Mouse (Mus musculus) brain, embryonic 14.5 days (tissue): ENCODE data around the gene Nek3. TPM values are rescaled to one million over a fixed set of nuclear protein-coding genes. Genes with fewer than 3 reads are reported as not detected.
A peak's percentile ranks its signal among the peaks of the same experiment; 100 is the strongest.

Experiments
- DNase-seq: peaks from one replicate; pipeline ENCODE4 v3.0.0-alpha.2; 2011; ENCODE audit warnings: low read depth
- CTCF ChIP-seq: fragments of 200-500 bp; IDR thresholded peaks from 2 replicates; pipeline ENCODE4 v1.5.1; 2012; ENCODE audit warnings: inconsistent platforms, mild to moderate bottlenecking, moderate library complexity, borderline replicate concordance; ENCODE audit not compliant: insufficient read depth, insufficient read length; ENCODE audit errors: extremely low read depth
- POLR2A ChIP-seq: fragments of 200-500 bp; IDR thresholded peaks from 2 replicates; pipeline ENCODE4 v1.6.1; 2012; ENCODE audit warnings: mild to moderate bottlenecking, inconsistent platforms, borderline replicate concordance; ENCODE audit not compliant: poor library complexity, insufficient read depth, insufficient read length, severe bottlenecking; ENCODE audit errors: extremely low read depth
- polyA plus RNA-seq: library from polyadenylated mRNA; depleted of rRNA; stranded (reverse); fragments of >200 nt; gene quantifications from 2 replicates; pipeline ENCODE4 v1.2.3, GENCODE M21; 2012; rRNA removed

Nek3 gene
- polyA plus RNA-seq, result 7.6 and 7.7 TPM in 2 replicates

DNA sequence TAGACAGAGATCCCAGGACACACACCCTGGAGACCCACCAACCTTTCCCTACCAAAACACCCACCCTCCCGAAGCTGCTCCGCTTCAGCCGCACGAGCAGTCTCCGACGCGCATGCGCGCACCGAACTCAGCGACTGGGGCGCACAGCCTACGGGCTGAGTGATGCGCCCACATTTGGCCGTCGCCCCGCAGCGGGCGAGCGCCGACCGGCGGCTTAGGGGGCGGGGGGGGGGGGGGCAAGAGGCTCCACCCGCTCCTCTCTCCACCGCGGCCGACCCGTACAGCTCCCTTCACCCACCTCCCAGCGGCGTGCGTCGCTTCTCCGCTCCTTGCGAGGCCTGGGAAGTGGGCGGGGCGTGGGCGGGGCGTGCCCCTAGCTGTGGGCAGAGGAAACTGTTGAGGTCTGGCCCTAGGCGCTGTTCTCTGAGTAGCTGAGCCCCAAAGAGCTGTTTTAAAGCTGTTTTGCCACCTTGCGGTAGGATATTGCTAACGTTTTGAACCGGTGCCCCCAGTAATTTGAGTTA lies at the start of gene Nek3:
Gene Nek3 (minus strand): TSS at position 356 of the 524 bp plus-strand sequence.
- TF ChIP-seq CTCF (peak; percentile 57; the same call in 1 of the 2 replicates), POLR2A (peak; percentile 34; the same call in 1 of the 2 replicates)
- DNase-seq, result peak; percentile 97

DNA sequence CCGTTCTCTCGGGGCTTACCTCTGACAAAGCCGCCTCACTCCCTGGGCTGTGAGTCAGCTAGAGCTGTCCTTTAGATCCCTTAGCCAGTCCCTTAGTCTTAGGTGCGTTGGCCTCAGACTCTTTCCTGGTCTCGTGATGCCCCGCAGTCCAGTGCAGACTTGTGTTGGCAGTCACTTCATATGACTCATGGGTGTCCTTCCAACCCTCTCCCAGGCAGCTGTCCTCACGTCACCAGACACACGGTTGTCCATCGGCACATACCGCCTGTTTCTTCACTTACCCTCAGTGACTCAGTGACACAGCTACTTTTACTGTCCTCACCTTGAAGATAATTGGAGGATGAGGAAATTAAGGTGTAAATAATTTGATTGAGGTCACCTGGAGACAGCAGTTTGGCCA lies 48.6 kb upstream of the Nek3 start:
- no peak for DNase-seq
- TF ChIP-seq POLR2A, result no peak
- TF ChIP-seq CTCF, result no peak

DNA sequence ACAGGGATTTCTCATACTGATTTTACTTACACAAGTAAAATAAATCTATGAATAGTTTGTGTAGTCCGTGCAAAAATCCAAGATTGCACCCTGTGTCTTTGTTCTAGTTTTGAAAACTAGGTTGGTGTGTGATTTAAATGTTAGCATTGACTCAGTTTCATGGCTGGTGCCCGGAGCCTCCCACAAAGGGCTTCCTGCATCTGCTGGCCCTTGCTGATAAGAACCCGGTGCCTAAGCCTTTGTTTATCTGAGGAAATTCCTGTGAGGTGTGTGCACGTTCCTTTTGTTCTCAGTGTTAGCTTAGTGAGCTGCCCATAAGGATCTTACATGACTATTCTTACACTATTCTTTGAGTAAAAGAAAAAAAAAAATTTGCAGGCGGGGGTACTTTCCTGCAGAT lies 42.8 kb upstream of the Nek3 start:
- DNase-seq, result peak; percentile 4
- TF ChIP-seq POLR2A (no peak), CTCF (no peak)

GRCm38 (mm10) chr8:22207535-22207934 lies 41.3 kb upstream of the Nek3 start:
- TF ChIP-seq CTCF (no peak), POLR2A (no peak)

GRCm38 (mm10) chr8:22199481-22199880 lies 33.2 kb upstream of the Nek3 start:
- TF ChIP-seq CTCF, result no peak; the same call in 1 of the 2 replicates
- no peak for TF ChIP-seq POLR2A
- no peak for DNase-seq

More at GRCm38 (mm10) chr8:22207535-22207934, 41.3 kb upstream of the Nek3 start:
- no peak for DNase-seq

DNA sequence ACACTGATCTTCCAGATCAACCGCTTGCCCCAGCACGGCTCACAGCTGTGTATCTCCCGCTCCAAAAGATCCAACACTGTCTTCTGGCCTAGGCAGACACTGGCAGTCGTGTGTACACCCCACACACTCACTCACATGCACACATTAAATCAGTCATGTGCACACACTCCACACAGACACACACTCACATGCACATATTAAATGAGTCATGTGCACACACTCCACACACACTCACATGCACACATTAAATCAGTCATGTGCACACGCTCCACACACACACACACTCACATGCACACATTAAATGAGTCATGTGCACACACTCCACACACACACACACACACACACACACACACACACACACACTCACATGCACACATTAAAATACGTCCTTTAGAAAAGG lies 31.7 kb upstream of the Nek3 start:
- DNase-seq, result no peak
- TF ChIP-seq POLR2A, result no peak
- no peak for TF ChIP-seq CTCF

GRCm38 (mm10) chr8:22193432-22194010 lies 27.3 kb upstream of the Nek3 start:
- TF ChIP-seq POLR2A, result no peak
- TF ChIP-seq CTCF, result no peak
- no peak for DNase-seq

GRCm38 (mm10) chr8:22192660-22193431 lies 26.6 kb upstream of the Nek3 start, which contains the start of gene Vps36:
TSS of gene Vps36 (plus strand) at chr8:22192809.
- peak; percentile 93 for DNase-seq
- TF ChIP-seq CTCF (peak; percentile 99), POLR2A (peak; percentile 85)

DNA sequence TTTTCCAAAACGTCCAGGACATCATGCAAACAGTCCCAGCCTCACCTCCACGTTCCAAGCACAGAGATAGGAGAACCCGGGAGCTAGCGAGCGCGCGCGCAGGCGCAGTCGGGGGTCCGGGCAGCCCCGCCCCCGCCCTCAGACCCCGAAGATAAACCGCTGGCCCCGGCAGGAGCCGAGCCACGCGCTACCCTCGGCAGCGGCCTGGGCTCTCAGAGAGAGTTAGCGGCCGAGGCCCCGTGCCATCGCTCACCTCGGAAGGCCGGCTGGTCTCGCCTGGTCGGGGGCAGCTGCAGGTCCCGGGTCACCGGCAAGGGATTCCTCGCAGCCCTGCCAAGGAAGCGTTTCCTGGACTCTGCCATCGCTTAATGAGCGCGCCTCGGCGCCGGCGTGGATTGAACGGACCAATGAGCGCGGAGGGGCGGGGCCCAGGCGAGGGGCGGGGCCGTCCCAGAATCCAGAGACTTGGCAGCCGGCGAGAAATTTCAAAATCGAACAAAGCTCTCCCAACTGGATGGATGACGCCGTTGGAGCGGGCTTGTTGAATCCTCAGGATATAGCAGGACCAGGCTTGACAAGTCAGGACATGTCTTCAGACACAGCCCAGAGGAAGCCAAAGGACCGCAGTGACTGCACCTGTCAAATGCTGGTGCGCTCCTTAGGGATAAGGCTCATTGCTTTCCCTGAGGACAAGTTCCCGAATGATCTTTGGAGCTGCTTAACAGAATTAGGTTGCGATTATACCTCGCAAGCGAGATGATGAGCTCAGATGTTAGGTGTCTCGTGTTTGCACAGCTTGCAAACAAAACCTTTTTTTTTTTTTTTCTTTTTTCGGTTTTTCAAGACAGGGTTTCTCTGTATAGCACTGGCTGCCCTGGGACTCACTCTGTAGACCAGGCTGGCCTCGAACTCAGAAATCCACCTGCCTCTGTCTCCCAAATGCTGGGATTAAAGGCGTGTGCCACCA lies 19.5 kb upstream of the Nek3 start, which contains the start of gene Ckap2:
Gene Ckap2 (minus strand): TSS at position 389 of the 967 bp plus-strand sequence.
- peak; percentile 97 for DNase-seq
- TF ChIP-seq CTCF (no peak), POLR2A (no peak)

DNA sequence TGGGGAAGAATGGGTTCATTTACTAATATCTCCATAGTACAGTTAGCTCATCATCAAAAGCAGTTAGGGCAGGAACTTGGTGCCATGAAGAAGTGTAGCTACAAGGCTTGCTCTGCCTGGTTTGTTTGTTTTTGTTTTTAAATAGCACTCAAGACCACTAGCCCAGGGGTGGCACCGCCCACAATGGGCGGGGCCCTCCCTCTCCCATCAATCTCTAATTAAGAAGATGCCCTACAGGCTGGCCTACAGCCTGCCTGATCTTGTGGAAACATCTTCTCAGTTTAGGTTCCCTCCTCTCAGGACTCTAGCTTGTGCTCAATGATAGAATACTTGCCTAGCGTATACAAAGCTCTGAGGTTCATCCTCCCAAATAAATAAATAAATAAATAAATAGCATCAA lies 18.6 kb upstream of the Nek3 start:
- TF ChIP-seq POLR2A (no peak), CTCF (no peak)
- peak; percentile 76 for DNase-seq
